Mouse (Mus musculus): ENCODE data around the gene 5730596B20Rik.

The 5730596B20Rik gene

GRCm38 (mm10) chr6:52224895-52225611 is 47.8 kb downstream of the 5730596B20Rik start:
- no peak for DNase-seq (ENCODE audit: low read depth, low spot score)

GRCm38 (mm10) chr6:52225612-52226568 is 48.6 kb downstream of the 5730596B20Rik start:
- no peak for DNase-seq (ENCODE audit: low read depth, low spot score)

- DNase-seq (ENCODE audit: low read depth, low spot score) = no peak
Measured at GRCm38 (mm10) chr6:52226569-52227257, 49.4 kb downstream of the 5730596B20Rik start.

GRCm38 (mm10) chr6:52227470-52228222 is 50.3 kb downstream of the 5730596B20Rik start:
- DNase-seq (ENCODE audit: low read depth, low spot score) = no peak

GRCm38 (mm10) chr6:52228475-52229465 is 51.5 kb downstream of the 5730596B20Rik start:
- DNase-seq (ENCODE audit: low read depth, low spot score) = no peak

GRCm38 (mm10) chr6:52229558-52230416 is 52.5 kb downstream of the 5730596B20Rik start:
- no peak for DNase-seq (ENCODE audit: low read depth, low spot score)
